Mouse (Mus musculus) megakaryocyte-erythroid progenitor cell, adult 5-6 weeks (primary cell): ENCODE data around the gene Olfr603. TPM values are rescaled to one million over a fixed set of nuclear protein-coding genes. Genes with fewer than 3 reads are reported as not detected.
"Not testable (repeated sequence)": the region's sequence is repeated elsewhere in the genome, so short reads cannot be mapped to it uniquely, and the experiment has no call there.

Experiments used
- ATAC-seq: replicated peaks from 2 replicates; pipeline ENCODE4 v1.8.0; 2016; ENCODE audit warnings: mild to moderate bottlenecking, inconsistent platforms; ENCODE audit not compliant: severe bottlenecking, poor library complexity, low FRiP score, low TSS enrichment
- total RNA-seq, 2 experiments: library from RNA; stranded (forward) in 1 of 2; stranded (reverse) in 1 of 2; fragments of 200-1000, 215-1000 nt in 1 of 2; fragments of >200 nt in 1 of 2; fragmentation: Nextera tagmentation in 1 of 2; gene quantifications; 2 replicates each; pipeline ENCODE4 v1.2.3; 2014 to 2017

Gene Olfr603
- total RNA-seq (2014; fragmentation: Nextera tagmentation) (not detected in 2 replicates), total RNA-seq (2017) (not detected in 2 replicates)

GRCm38 (mm10) chr7:103386077-103386476 lies at the start of gene Olfr603:
Gene Olfr603, minus strand, starts transcription at chr7:103386177.
- ATAC-seq, result no peak

- ATAC-seq, result not testable (repeated sequence)
Measured at GRCm38 (mm10) chr7:103414772-103415171, 28.8 kb upstream of the Olfr603 start, which contains the start of gene Usp17lc. Gene Usp17lc, plus strand, starts transcription at chr7:103415072.

- not testable (repeated sequence) for ATAC-seq
Measured at GRCm38 (mm10) chr7:103406521-103407055, 20.6 kb upstream of the Olfr603 start.

GRCm38 (mm10) chr7:103398981-103399380 lies 13.0 kb upstream of the Olfr603 start:
- no peak for ATAC-seq

- no peak for ATAC-seq
Measured at GRCm38 (mm10) chr7:103397758-103398157, 11.8 kb upstream of the Olfr603 start.

GRCm38 (mm10) chr7:103362555-103362954 lies 23.4 kb downstream of the Olfr603 start, which contains the start of gene Olfr601:
Gene Olfr601, minus strand, starts transcription at chr7:103362655.
- no peak for ATAC-seq

GRCm38 (mm10) chr7:103349569-103349968 lies 36.4 kb downstream of the Olfr603 start, which contains the start of gene Olfr600:
Gene Olfr600, minus strand, starts transcription at chr7:103349669.
- ATAC-seq, result no peak

- no peak for ATAC-seq
Measured at GRCm38 (mm10) chr7:103335617-103336016, 50.4 kb downstream of the Olfr603 start, which contains the start of gene Olfr599. Gene Olfr599, plus strand, starts transcription at chr7:103335917.

Other genes with a start within 250 kb of the Olfr603 start
- not detected in 2 replicates for gene Olfr588-ps1, start 245.3 kb downstream of the Olfr603 start, total RNA-seq (2014; fragmentation: Nextera tagmentation)
- not detected in 2 replicates for gene Olfr588-ps1, start 245.3 kb downstream of the Olfr603 start, total RNA-seq (2017)
- not detected in 2 replicates for gene Olfr589, start 229.8 kb downstream of the Olfr603 start, total RNA-seq (2014; fragmentation: Nextera tagmentation)
- gene Olfr589, start 229.8 kb downstream of the Olfr603 start, total RNA-seq (2017), result not detected in 2 replicates
- not detected in 2 replicates for gene Olfr591, start 207.8 kb downstream of the Olfr603 start, total RNA-seq (2014; fragmentation: Nextera tagmentation)
- gene Olfr591, start 207.8 kb downstream of the Olfr603 start, total RNA-seq (2017), result not detected in 2 replicates
- gene Olfr592, start 201.4 kb downstream of the Olfr603 start, total RNA-seq (2014; fragmentation: Nextera tagmentation), result not detected in 2 replicates
- gene Olfr592, start 201.4 kb downstream of the Olfr603 start, total RNA-seq (2017), result not detected in 2 replicates
- not detected in 2 replicates for gene Olfr593, start 174.3 kb downstream of the Olfr603 start, total RNA-seq (2014; fragmentation: Nextera tagmentation)
- not detected in 2 replicates for gene Olfr593, start 174.3 kb downstream of the Olfr603 start, total RNA-seq (2017)
- gene Olfr594, start 169.2 kb downstream of the Olfr603 start, total RNA-seq (2014; fragmentation: Nextera tagmentation), result not detected in 2 replicates
- gene Olfr594, start 169.2 kb downstream of the Olfr603 start, total RNA-seq (2017), result not detected in 2 replicates
- not detected in 2 replicates for gene Usp17ld, start 133.7 kb downstream of the Olfr603 start, total RNA-seq (2014; fragmentation: Nextera tagmentation)
- gene Usp17ld, start 133.7 kb downstream of the Olfr603 start, total RNA-seq (2017), result not detected in 2 replicates
- not detected in 2 replicates for gene Olfr596, start 80.5 kb downstream of the Olfr603 start, total RNA-seq (2014; fragmentation: Nextera tagmentation)
- gene Olfr596, start 80.5 kb downstream of the Olfr603 start, total RNA-seq (2017), result not detected in 2 replicates
- gene Olfr597, start 69.9 kb downstream of the Olfr603 start, total RNA-seq (2014; fragmentation: Nextera tagmentation), result not detected in 2 replicates
- not detected in 2 replicates for gene Olfr597, start 69.9 kb downstream of the Olfr603 start, total RNA-seq (2017)
- gene Olfr598, start 62.6 kb downstream of the Olfr603 start, total RNA-seq (2014; fragmentation: Nextera tagmentation), result not detected in 2 replicates
- not detected in 2 replicates for gene Olfr598, start 62.6 kb downstream of the Olfr603 start, total RNA-seq (2017)
- not detected in 2 replicates for gene Olfr599, start 50.3 kb downstream of the Olfr603 start, total RNA-seq (2014; fragmentation: Nextera tagmentation)
- not detected in 2 replicates for gene Olfr599, start 50.3 kb downstream of the Olfr603 start, total RNA-seq (2017)
- gene Olfr600, start 36.5 kb downstream of the Olfr603 start, total RNA-seq (2014; fragmentation: Nextera tagmentation), result not detected in 2 replicates
- gene Olfr600, start 36.5 kb downstream of the Olfr603 start, total RNA-seq (2017), result not detected in 2 replicates
- gene Olfr601, start 23.5 kb downstream of the Olfr603 start, total RNA-seq (2014; fragmentation: Nextera tagmentation), result not detected in 2 replicates
- not detected in 2 replicates for gene Olfr601, start 23.5 kb downstream of the Olfr603 start, total RNA-seq (2017)
- not detected in 2 replicates for gene Usp17lc, start 28.9 kb upstream of the Olfr603 start, total RNA-seq (2014; fragmentation: Nextera tagmentation)
- not detected in 2 replicates for gene Usp17lc, start 28.9 kb upstream of the Olfr603 start, total RNA-seq (2017)
- not detected in 2 replicates for gene Olfr605, start 59.3 kb upstream of the Olfr603 start, total RNA-seq (2014; fragmentation: Nextera tagmentation)
- not detected in 2 replicates for gene Olfr605, start 59.3 kb upstream of the Olfr603 start, total RNA-seq (2017)
- gene Olfr606, start 62.9 kb upstream of the Olfr603 start, total RNA-seq (2014; fragmentation: Nextera tagmentation), result not detected in 2 replicates
- gene Olfr606, start 62.9 kb upstream of the Olfr603 start, total RNA-seq (2017), result not detected in 2 replicates
- not detected in 2 replicates for gene Olfr607, start 78.0 kb upstream of the Olfr603 start, total RNA-seq (2014; fragmentation: Nextera tagmentation)
- not detected in 2 replicates for gene Olfr607, start 78.0 kb upstream of the Olfr603 start, total RNA-seq (2017)
- gene Olfr608, start 83.7 kb upstream of the Olfr603 start, total RNA-seq (2014; fragmentation: Nextera tagmentation), result not detected in 2 replicates
- not detected in 2 replicates for gene Olfr608, start 83.7 kb upstream of the Olfr603 start, total RNA-seq (2017)
- not detected in 2 replicates for gene Olfr609, start 111.9 kb upstream of the Olfr603 start, total RNA-seq (2014; fragmentation: Nextera tagmentation)
- gene Olfr609, start 111.9 kb upstream of the Olfr603 start, total RNA-seq (2017), result not detected in 2 replicates
- gene Olfr610, start 125.9 kb upstream of the Olfr603 start, total RNA-seq (2014; fragmentation: Nextera tagmentation), result not detected in 2 replicates
- gene Olfr610, start 125.9 kb upstream of the Olfr603 start, total RNA-seq (2017), result not detected in 2 replicates
- gene Olfr611, start 134.7 kb upstream of the Olfr603 start, total RNA-seq (2014; fragmentation: Nextera tagmentation), result not detected in 2 replicates
- not detected in 2 replicates for gene Olfr611, start 134.7 kb upstream of the Olfr603 start, total RNA-seq (2017)
- not detected in 2 replicates for gene Olfr612, start 156.5 kb upstream of the Olfr603 start, total RNA-seq (2014; fragmentation: Nextera tagmentation)
- not detected in 2 replicates for gene Olfr612, start 156.5 kb upstream of the Olfr603 start, total RNA-seq (2017)
- not detected in 2 replicates for gene Olfr613, start 161.9 kb upstream of the Olfr603 start, total RNA-seq (2014; fragmentation: Nextera tagmentation)
- not detected in 2 replicates for gene Olfr613, start 161.9 kb upstream of the Olfr603 start, total RNA-seq (2017)
- not detected in 2 replicates for gene Olfr615, start 169.9 kb upstream of the Olfr603 start, total RNA-seq (2014; fragmentation: Nextera tagmentation)
- gene Olfr615, start 169.9 kb upstream of the Olfr603 start, total RNA-seq (2017), result not detected in 2 replicates
- not detected in 2 replicates for gene Olfr616, start 183.0 kb upstream of the Olfr603 start, total RNA-seq (2014; fragmentation: Nextera tagmentation)
- gene Olfr616, start 183.0 kb upstream of the Olfr603 start, total RNA-seq (2017), result not detected in 2 replicates
- gene Olfr617, start 186.9 kb upstream of the Olfr603 start, total RNA-seq (2014; fragmentation: Nextera tagmentation), result not detected in 2 replicates
- gene Olfr617, start 186.9 kb upstream of the Olfr603 start, total RNA-seq (2017), result not detected in 2 replicates
- not detected in 2 replicates for gene Olfr618, start 203.9 kb upstream of the Olfr603 start, total RNA-seq (2014; fragmentation: Nextera tagmentation)
- gene Olfr618, start 203.9 kb upstream of the Olfr603 start, total RNA-seq (2017), result not detected in 2 replicates
- not detected in 2 replicates for gene Olfr619, start 214.4 kb upstream of the Olfr603 start, total RNA-seq (2014; fragmentation: Nextera tagmentation)
- gene Olfr619, start 214.4 kb upstream of the Olfr603 start, total RNA-seq (2017), result not detected in 2 replicates
- not detected in 2 replicates for gene Olfr620, start 226.4 kb upstream of the Olfr603 start, total RNA-seq (2014; fragmentation: Nextera tagmentation)
- gene Olfr620, start 226.4 kb upstream of the Olfr603 start, total RNA-seq (2017), result not detected in 2 replicates